Mouse (Mus musculus): ENCODE measurements at regions not wholly inside any gene's neighbourhood (a gene's known extent, or its start where the extent isn't known, plus 50 kb on each side); places are given as distances from the start of the nearest gene placed in this dataset.
"Not testable (repeated sequence)": the region's sequence is repeated elsewhere in the genome, so short reads cannot be mapped to it uniquely, and the experiment has no call there.

DNA sequence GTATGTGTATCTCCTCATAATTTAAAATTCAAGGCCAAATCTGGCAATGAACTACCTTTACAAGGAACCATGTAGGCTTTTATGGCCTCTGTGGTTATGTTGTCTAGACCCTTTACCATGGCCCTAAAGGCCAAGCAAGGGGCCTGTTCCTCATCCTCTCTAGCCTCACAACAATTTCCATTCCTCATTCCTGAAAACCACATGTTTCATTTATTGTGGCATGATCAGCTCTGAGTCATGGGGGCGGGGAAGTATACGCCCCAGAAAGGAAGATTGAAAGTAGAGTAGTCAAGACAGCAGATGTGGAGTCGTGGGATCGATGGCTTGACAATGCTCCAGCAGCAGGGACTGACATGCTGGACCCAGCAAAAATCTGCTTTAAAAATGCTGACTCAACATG, 326.8 kb upstream of the Rnf219 start:
- DNase-seq (ENCODE audit: low read depth, low spot score) = no peak

DNA sequence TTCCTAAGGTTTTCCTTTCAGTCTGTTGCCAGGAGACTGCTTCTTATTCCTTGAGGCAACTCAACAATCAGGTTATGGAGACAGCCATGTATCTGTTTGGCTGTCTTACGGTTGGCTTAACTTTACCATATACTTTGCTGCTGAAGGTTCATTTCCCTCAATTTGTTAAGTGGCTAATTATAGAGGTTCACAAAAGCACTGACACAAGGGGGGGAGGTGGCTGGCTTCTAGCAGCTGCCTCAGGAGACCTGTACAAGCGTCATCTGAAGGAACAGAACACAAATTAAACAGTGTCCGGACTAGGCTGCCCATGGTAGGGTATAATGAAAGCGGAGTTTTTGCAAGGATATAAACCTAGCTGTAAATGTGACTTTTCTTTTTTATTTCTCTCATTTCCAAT, 305.0 kb upstream of the Rnf219 start:
- DNase-seq (ENCODE audit: low read depth, low spot score) = no peak

DNA sequence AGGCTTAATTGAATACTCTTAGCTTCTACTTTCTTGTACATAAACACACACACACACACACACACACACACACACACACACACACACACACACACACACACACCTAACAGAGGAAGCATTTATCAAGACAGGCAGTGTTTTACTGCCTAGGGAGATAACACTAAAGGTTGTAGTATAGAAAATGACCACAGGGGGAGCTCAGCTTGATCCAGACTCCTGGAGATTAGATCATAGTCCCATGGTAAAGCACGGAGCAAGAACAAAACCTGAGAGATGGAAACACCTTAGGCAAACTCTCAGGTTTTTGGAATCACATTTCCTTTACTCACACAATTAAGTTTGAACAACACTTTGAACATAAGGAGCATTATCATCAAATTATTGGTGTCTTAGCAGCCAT, 302.5 kb upstream of the Rnf219 start:
- DNase-seq (ENCODE audit: low read depth, low spot score) = no peak

DNA sequence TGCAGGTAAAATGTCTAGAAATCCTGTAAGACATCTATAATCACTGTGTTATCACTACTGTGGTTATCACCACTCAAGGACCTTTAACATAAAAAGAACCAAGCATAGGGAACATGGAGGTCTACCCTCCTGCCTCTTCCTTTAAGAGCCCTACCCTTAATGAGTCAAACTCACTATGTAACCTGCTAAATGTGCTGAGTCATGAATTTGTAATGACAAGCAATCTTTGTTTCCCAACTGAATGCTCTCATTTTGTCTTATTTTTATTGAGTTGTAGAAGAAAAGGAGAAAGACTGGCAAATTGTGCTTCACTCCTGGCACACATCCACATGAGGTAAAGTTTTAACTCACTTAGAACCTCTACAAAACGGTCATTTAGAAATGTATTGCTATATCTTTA, 301.8 kb upstream of the Rnf219 start:
- DNase-seq (ENCODE audit: low read depth, low spot score) = no peak

DNA sequence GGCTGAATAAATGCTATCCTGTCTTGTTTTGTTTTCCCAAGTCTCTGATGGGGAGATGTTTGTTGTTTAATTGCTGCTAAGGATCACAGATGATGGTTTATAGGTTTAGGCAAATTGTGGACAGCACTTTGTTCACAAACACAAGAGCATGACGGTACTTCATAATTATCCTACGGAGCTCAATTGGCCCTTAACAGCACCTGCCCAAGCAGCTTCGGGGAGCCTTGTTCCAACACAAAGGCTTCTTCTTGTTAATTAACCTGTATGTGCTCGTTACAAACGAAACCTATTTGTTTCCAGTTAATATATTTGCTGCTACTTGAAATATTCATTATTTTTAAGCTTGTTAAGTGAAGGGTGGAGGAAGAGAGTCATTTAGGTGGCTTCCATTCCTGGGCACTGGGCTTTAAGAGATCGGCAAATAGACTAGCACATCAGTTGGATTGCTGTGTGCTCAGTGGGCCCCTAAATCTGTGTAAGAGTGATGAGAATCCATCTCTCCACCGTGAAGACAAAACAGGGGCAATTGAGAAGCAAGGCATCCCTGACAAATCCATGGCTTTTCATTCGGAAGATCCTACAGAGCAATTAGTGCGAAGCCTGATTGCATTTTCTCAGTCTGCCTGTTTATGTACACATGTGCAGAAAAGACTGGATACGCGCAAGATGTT, 299.6 kb upstream of the Rnf219 start:
- no peak for DNase-seq (ENCODE audit: low read depth, low spot score)

DNA sequence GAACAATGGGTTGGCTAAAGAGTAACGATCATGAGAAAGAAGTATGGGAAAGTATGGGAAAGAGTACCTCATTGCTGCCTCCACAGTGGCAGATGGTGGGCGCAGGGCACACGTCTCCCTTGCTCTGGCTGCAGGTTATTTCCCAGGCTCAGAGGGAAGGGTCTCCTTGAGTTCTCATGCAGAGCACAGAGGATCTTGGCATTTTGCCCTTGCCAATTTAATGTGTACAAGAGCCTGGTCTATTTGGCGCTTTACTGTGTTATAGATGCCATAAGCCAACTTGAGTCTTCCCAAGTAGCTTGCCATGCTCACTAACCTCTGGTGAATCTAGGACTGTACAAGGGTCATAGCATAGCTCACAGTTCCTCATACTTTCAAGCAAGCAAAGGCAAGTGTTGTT, 296.7 kb upstream of the Rnf219 start:
- DNase-seq (ENCODE audit: low read depth, low spot score) = no peak

DNA sequence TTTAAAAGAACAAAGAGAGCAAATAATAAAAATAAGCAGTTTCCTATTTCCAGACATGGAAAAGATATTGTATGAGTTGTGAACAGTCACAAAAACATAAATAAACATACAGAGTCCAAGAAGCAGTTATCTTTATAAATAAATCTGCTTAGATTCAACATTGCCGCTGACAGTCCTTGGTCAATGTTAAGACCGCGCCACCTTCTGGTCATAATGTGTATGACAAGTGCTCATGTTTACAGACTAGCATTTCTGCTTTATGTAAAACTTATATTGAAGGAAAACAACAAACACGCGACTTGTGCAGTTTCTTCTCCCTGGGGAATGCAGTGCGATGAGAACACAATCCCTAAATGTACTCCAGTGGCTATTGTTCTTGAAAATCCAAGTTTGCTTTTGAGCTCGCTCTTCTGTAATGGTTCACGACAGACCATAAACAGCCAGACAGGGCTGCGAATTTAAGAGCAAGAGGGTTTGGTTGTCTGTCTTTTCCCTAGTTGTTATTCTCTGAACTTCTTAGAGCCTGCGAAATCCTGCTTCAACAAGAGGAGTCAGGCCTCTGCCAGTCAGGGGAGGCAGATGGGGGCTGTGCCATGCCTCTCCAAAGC, 291.6 kb upstream of the Rnf219 start:
- DNase-seq (ENCODE audit: low read depth, low spot score) = peak; percentile 68

DNA sequence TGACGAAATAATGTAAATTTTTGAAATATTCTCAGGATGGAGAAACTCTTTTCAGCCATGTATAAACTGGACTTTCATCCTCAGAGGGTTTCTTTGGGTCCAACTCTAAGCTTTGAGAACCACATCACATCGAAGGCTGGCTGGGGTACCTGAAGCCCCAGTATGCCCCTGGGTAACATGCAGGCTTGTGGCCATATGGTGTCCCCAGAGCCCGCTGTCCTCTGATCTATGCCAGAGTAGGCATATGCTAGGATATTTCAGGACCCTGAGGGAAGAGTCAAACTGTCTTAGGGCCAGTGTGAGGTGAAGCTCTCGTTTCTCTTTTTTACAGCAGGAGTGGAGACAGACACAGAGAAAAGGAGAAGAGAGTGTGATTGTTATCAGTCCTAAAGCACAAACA, 289.6 kb upstream of the Rnf219 start:
- DNase-seq (ENCODE audit: low read depth, low spot score) = no peak

DNA sequence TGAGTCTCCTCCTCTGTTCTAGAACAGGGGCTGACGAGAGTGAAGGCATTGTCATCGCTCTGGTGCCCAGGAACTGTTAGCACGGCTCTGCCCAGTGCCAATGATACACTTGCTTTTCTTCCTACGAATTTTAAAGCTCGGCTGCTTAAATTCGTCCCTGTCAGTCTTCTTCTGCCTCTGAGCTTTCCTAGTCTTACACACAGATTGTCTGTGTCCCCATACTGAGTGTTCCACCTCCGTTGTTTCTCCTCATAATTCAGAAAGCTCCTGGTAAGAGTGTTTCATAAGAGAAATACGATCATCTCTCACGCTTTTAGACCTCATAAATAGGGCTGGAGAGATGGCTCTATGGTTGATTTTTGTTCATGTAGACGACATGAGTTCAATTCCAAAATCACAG, 282.9 kb upstream of the Rnf219 start:
- no peak for DNase-seq (ENCODE audit: low read depth, low spot score)

GRCm38 (mm10) chr14:104796348-104796965, 274.0 kb upstream of the Rnf219 start:
- no peak for DNase-seq (ENCODE audit: low read depth, low spot score)

- DNase-seq (ENCODE audit: low read depth, low spot score) = no peak
These were observed 266.9 kb upstream of the Rnf219 start for GRCm38 (mm10) chr14:104789346-104789745.

- DNase-seq (ENCODE audit: low read depth, low spot score) = no peak
These were observed 262.6 kb upstream of the Rnf219 start for GRCm38 (mm10) chr14:104785066-104785465.

DNA sequence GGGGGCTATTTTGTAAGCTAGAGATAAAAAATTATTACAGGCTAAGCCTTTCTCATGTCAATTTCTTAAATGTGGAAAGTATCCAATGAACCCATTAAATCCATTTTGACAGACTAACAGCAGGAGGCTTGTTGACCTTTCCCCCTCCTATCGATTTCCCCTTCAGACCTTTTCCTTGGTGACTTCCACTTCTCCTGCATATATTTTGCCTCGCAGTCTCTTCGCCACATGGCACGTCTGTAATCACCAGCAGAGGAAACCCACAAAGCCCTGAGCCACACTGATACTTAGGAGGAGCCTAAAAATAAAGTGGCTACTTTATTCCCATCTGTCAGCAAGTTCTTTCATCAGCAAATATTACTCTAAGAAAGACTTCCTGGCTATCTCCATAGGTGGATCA, 247.5 kb upstream of the Rnf219 start:
- no peak for DNase-seq (ENCODE audit: low read depth, low spot score)

GRCm38 (mm10) chr14:104734213-104734612, 211.8 kb upstream of the Rnf219 start:
- no peak for DNase-seq (ENCODE audit: low read depth, low spot score)

DNA sequence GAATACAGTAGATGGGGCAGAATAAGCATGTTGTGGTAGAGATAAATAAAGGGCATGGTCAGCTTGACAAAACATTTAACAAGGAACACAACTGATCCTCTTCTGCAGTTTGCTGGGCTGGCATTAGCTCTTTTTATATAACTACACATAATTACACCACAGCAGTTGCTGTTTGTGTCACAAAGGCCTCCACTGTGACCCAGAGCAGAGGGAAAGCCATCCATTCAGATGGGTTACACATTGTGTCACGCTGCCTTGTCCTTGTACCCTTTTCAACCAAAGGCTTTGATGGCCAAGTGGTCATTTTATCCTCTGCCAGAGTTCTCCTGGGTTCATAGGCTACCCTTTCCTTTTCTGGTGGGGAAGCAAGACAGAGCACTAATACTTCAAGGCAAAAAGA, 209.6 kb upstream of the Rnf219 start:
- no peak for DNase-seq (ENCODE audit: low read depth, low spot score)

DNA sequence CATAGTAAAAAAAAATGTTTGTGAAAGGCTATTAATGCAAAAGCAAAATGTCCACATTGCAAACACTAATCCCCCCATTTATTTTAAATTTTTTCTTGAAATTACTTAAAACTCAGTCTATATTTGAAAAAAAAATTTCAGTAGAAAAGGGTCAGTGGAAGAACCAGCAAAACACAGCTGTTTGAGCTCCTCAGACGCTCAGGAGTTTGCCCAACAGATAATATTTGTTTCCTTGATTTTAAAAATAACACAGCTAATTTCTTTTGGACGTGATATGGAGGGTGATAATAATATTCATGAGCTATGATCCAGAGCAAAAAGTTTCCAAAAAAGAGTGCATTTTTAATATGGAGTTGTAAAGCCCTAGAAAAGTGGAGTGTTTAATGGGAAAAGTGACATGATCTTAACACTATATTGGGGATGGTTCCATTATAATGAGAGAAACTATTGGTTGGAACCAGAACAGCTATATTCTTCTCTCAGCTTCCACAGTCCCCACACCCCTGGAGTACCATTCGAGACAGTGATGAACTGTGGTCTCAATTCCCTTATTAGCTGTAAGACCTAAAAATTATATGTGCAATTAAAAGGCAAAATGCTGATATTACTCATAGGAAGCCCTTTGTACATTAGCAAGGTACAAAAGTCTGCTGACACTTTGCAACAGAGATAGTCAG, 209.0 kb upstream of the Rnf219 start:
- DNase-seq (ENCODE audit: low read depth, low spot score) = no peak

DNA sequence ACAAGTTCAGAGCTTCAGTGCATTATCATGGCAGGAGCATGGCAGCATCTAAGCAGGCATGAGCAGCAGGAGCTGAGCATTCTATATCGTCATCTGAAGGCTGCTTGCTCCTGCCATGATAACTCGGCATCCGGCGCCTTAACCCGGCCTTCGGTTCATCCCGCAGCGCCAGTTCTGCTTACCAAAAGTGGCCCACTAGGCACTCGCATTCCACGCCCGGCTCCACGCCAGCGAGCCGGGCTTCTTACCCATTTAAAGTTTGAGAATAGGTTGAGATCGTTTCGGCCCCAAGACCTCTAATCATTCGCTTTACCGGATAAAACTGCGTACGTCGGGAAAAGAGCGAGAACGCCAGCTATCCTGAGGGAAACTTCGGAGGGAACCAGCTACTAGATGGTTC, 193.2 kb upstream of the Rnf219 start:
- DNase-seq (ENCODE audit: low read depth, low spot score) = not testable (repeated sequence)

DNA sequence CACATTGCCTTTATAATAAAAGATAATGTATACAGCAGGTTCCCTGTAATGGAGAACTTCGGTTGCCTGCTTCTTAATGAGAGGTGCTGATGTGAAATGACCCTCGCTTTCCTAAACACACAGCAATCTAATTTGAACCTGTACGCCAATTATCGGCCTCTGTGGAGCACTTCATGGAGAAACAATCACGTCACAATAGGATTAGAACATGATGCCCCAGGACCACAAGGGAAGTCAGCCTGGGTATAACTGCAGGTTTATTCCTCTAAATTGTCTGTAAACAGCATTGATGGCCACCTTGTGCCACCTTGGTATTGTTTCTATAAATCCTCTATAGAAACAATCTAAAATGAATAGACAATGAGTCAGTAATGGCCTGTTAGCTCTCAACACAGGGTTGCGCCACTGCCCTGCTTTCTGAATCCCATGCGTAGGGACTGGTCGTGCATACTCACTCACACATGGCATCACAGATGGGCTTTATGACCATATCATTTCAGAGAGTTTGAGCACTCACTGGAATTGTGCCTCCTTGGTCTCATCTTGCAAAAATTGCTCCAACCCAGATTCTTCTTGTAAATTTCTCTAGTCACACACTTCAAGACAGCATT, 179.9 kb upstream of the Rnf219 start:
- DNase-seq (ENCODE audit: low read depth, low spot score) = no peak

DNA sequence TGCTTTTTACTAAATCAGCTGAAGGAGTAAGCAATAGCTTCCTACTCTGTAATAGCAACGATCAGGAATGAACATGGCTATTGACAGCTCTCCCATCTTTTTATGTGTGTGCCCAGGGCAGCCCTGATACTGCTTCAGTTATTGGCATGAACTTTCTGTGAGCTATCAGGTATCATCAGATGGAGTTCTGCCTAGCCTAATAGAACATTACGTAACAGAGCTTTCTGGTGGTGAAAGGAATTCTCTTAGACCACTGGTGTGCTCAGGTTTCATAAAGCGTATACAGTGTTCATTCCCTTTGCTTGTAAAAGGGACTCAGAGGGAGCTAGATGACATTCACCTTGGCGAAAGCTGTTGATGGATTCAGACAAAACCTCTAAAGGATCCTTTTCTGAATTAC, 176.5 kb upstream of the Rnf219 start:
- DNase-seq (ENCODE audit: low read depth, low spot score) = no peak

DNA sequence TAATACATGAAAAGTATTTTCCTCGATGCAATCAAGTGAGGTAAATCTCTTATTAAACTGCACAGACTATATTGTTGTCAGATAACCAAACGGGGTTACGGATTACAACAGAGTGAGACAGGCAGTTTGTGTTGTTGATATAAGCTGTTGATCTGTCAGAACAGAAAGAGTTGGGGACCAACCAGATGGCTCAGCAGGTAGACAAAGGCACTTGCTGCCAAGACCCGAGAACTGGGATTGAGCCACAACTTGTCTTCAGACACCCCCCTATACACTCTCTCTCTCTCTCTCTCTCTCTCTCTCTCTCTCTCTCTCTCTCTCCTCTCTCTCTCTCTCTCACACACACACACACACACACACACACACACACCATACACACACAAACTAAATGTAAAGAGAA, 172.7 kb upstream of the Rnf219 start:
- DNase-seq (ENCODE audit: low read depth, low spot score) = no peak

DNA sequence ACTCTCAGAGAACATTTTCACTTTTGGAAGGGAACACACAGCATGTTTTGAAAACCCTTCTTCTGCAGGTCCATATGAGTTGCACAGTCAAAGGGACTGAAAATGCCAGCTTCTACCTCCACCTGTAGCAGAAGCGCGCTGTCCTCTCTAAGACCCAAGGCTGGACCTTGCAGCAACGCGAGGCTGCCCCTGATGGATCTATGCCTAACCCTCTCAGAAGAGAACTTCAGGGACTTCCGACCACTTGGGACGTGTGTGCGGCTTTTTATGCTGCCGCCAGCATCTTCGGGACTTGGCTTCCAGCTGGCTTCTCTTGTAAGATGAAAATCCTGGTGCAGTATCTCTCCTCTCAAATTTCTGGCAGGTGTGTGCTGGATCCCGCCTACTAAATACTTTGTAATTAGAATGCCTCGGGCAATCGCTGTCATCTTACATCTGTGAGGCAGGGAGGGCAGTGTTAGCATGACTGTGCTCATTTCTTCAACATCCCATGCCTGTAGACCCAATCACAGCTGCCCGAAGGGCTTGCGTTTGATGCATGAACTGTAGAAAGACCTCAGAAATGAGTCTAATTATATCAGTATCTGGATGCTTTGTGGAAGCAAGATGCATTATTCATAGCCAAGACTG, 171.8 kb upstream of the Rnf219 start:
- no peak for DNase-seq (ENCODE audit: low read depth, low spot score)

DNA sequence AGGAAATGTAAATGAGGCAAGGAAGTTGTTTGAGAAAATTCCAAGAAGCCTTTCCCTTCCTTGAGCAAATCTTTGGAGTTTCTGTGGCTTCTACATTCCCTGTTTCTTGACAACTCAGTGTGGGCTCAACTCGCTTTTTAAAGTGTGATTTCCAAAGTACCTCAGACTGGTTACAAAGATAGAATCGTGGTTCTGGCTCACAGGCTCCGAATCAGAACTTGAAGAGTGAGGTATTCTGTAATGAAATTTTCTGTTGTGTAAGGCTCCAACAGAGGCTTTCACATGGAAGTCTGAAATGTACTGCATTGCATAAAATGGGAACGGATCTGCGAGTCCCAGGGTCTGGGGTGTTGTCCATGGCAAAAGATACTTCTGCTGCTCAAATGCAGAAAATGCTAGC, 170.2 kb upstream of the Rnf219 start:
- DNase-seq (ENCODE audit: low read depth, low spot score) = no peak

Measured in CD4-positive, CD25-positive, alpha-beta regulatory T cell, adult 2 months (primary cell).